Mouse (Mus musculus): ENCODE measurements around the gene Lrrc75a. TPM values are rescaled to one million over a fixed set of nuclear protein-coding genes. Genes with fewer than 3 reads are reported as not detected.

Gene Lrrc75a
- total and polyA plus RNA-seq, 3 experiments, result 17.5 to 73.5 (median 40.5) TPM

GRCm38 (mm10) chr11:62601732-62602618 is 46.3 kb downstream of the Lrrc75a start:
- DNase-seq, result no peak

GRCm38 (mm10) chr11:62598571-62598970 is 49.8 kb downstream of the Lrrc75a start:
- DNase-seq, result no peak

GRCm38 (mm10) chr11:62591904-62592575 is 56.3 kb downstream of the Lrrc75a start:
- DNase-seq, result no peak

GRCm38 (mm10) chr11:62591026-62591425 is 57.3 kb downstream of the Lrrc75a start:
- DNase-seq, result no peak

- no peak for DNase-seq
These were observed 58.9 kb downstream of the Lrrc75a start for GRCm38 (mm10) chr11:62589391-62589790.

- no peak for DNase-seq
These were observed 61.3 kb downstream of the Lrrc75a start for GRCm38 (mm10) chr11:62587034-62587433.

GRCm38 (mm10) chr11:62584671-62585206 is 63.6 kb downstream of the Lrrc75a start:
- no peak for DNase-seq

GRCm38 (mm10) chr11:62583031-62583430 is 65.3 kb downstream of the Lrrc75a start:
- DNase-seq, result no peak

GRCm38 (mm10) chr11:62576530-62577152 is 71.7 kb downstream of the Lrrc75a start:
- DNase-seq, result no peak

- peak; percentile 56 for DNase-seq
These were observed 72.5 kb downstream of the Lrrc75a start for GRCm38 (mm10) chr11:62575659-62576438.

- DNase-seq, result peak; percentile 82
These were observed 73.0 kb downstream of the Lrrc75a start for GRCm38 (mm10) chr11:62575297-62575658.

GRCm38 (mm10) chr11:62574703-62575085 is 73.6 kb downstream of the Lrrc75a start:
- DNase-seq, result no peak

- no peak for DNase-seq
These were observed 74.2 kb downstream of the Lrrc75a start, which contains the start of gene Trpv2 for GRCm38 (mm10) chr11:62573959-62574702. TSS of gene Trpv2 (plus strand) at chr11:62574486.

- no peak for DNase-seq
These were observed 80.0 kb downstream of the Lrrc75a start for GRCm38 (mm10) chr11:62568300-62568699.

GRCm38 (mm10) chr11:62566211-62566610 is 82.1 kb downstream of the Lrrc75a start:
- DNase-seq, result no peak

GRCm38 (mm10) chr11:62565747-62566146 is 82.6 kb downstream of the Lrrc75a start:
- DNase-seq, result no peak

- no peak for DNase-seq
These were observed 84.7 kb downstream of the Lrrc75a start for GRCm38 (mm10) chr11:62563590-62563989.

GRCm38 (mm10) chr11:62560463-62561016 is 87.8 kb downstream of the Lrrc75a start:
- DNase-seq, result no peak

GRCm38 (mm10) chr11:62558961-62559646 is 89.2 kb downstream of the Lrrc75a start:
- peak; percentile 79 for DNase-seq

GRCm38 (mm10) chr11:62558152-62558551 is 90.2 kb downstream of the Lrrc75a start:
- DNase-seq, result no peak

Data from adrenal gland, adult 2 months (tissue).